24 mouse cellular contexts compared by ENCODE assay signal in genomic region chr1:193421820-193422219, GRCm38 (mm10). TPM values are rescaled to one million over a fixed set of nuclear protein-coding genes. Genes with fewer than 3 reads are reported as not detected.
DNase-seq lines count a peak whose midpoint lies in the region; ATAC-seq lines count a peak whose summit lies in the region.
"Had no signal": no experiment of that assay in that cellular context is flagged by ENCODE, and none has a peak within 500 bp of the region (broad histone marks: within the 10 kb centered on the region; RNA-seq: fewer than 3 reads in every experiment).

No protein-coding gene starts in this region.

- no peaks in the 10 kb centered on the region for H3K4me1 ChIP-seq in forebrain, embryonic 11.5 days (replicated peaks; ENCODE audit: control insufficient read depth, insufficient read depth, low read length)

- no peak overlapping the region for H3K27ac ChIP-seq in forebrain, embryonic 11.5 days (ENCODE audit: low read depth, low read length)
- H3K27ac ChIP-seq: forebrain, embryonic 12.5 days; forebrain, embryonic 15.5 days; heart, embryonic 15.5 days; hindbrain, embryonic 10.5 days; hindbrain, embryonic 13.5 days had no signal

- no peak overlapping the region for H3K9ac ChIP-seq in forebrain, embryonic 11.5 days (ENCODE audit: low read length)
- H3K9ac ChIP-seq: forebrain, embryonic 12.5 days; forebrain, embryonic 15.5 days; heart, embryonic 12.5 days; heart, embryonic 15.5 days; hindbrain, embryonic 13.5 days had no signal

- no peak overlapping the region for H3K4me2 ChIP-seq in forebrain, embryonic 11.5 days (ENCODE audit: low read depth, low read length, severe bottlenecking)
- H3K4me2 ChIP-seq: forebrain, embryonic 12.5 days; forebrain, embryonic 15.5 days; heart, embryonic 12.5 days; heart, embryonic 15.5 days; hindbrain, embryonic 13.5 days had no signal

- H3K9me3 ChIP-seq in forebrain, embryonic 11.5 days (ENCODE audit: control insufficient read depth, low read length) = no peaks in the 10 kb centered on the region
- H3K9me3 ChIP-seq: forebrain, embryonic 12.5 days; forebrain, embryonic 15.5 days; heart, embryonic 12.5 days; heart, embryonic 15.5 days; hindbrain, embryonic 10.5 days; hindbrain, embryonic 13.5 days had no signal

- peaks cover 2% of the 10 kb centered on the region; the same call in 1 of the 2 replicates for H3K27me3 ChIP-seq in forebrain, embryonic 11.5 days (ENCODE audit: control insufficient read depth, insufficient read depth, low read length)

- H3K36me3 ChIP-seq in forebrain, embryonic 11.5 days (ENCODE audit: control insufficient read depth, insufficient read depth, low read length) = no peaks in the 10 kb centered on the region
- H3K36me3 ChIP-seq: forebrain, embryonic 12.5 days; forebrain, embryonic 15.5 days; heart, embryonic 12.5 days; heart, embryonic 15.5 days; hindbrain, embryonic 10.5 days; hindbrain, embryonic 13.5 days had no signal

- 86% methylated on average over 1 of the region's 1 CpGs for WGBS in forebrain, embryonic 11.5 days

- ATAC-seq in inflammation-experienced regulatory T-cells, adult 6 months = peak; percentile 56
- no peak for ATAC-seq in erythroid progenitor cell, adult 5-6 weeks (replicated peaks; ENCODE audit: low FRiP score, poor library complexity, severe bottlenecking)
- no peak for ATAC-seq in forebrain, embryonic 11.5 days (replicated peaks; ENCODE audit: low FRiP score)
- ATAC-seq: forebrain, embryonic 15.5 days; hindbrain, embryonic 16.5 days; intestine, postnatal 0 days had no signal

- peak; percentile 16 for DNase-seq in CD4-positive, CD25-positive, alpha-beta regulatory T cell, adult 2 months (ENCODE audit: low read depth, low spot score)
- DNase-seq in CD8-positive naive resting alpha-beta T cell, adult 2 months (ENCODE audit: low read depth in 2 of 2, low spot score in 2 of 2) = peak; percentile 9 to 27
- DNase-seq in forebrain, embryonic 11.5 days (ENCODE audit: low spot score) = no peak
- DNase-seq in right cerebral cortex, postnatal 14 days = no peak
- DNase-seq: adrenal gland, adult 2 months; adrenal gland, postnatal 14 days; cerebellum, adult 11-12 months; cerebellum, adult 9-10 months; cerebellum, postnatal 14 days; gastrocnemius, postnatal 25 days; heart, adult 18-20 months; heart, postnatal 10 days; heart, postnatal 36 days had no signal

- no peak overlapping the region for H3K4me3 ChIP-seq in forebrain, embryonic 11.5 days (ENCODE audit: low read depth, low read length)
- H3K4me3 ChIP-seq: forebrain, embryonic 12.5 days; forebrain, embryonic 15.5 days; heart, embryonic 12.5 days; heart, embryonic 15.5 days; hindbrain, embryonic 10.5 days; hindbrain, embryonic 13.5 days had no signal

RNA-seq across cellular contexts. Expression of gene Camk1g, which starts 51.7 kb away (rescaled TPM):
- not detected for polyA plus RNA-seq in inflammation-experienced regulatory T-cells, adult 6 months (2017; shearing (Covaris generic))
- not detected in 2 replicates for total RNA-seq in erythroid progenitor cell, adult 5-6 weeks (2015; ENCODE audit: low replicate concordance)
- not detected in 2 replicates for total RNA-seq in erythroid progenitor cell, adult 5-6 weeks (2017; ENCODE audit: low replicate concordance)
- polyA plus RNA-seq in forebrain, embryonic 11.5 days (2014; fragmentation: Nextera tagmentation; extraction: Ambion mirVana) = 15.0 and 17.4 TPM in 2 replicates
- total RNA-seq: adrenal gland, adult 2 months; ES-E14 had no signal

Comparison
In these comparisons a context has a peak if more than half of its experiments do, and no peak if none do; other contexts are left out.
1. DNase-seq: peak in CD4-positive, CD25-positive, alpha-beta regulatory T cell, adult 2 months (single experiment) and CD8-positive naive resting alpha-beta T cell, adult 2 months (2 of 2); none in forebrain, embryonic 11.5 days (single experiment) and right cerebral cortex, postnatal 14 days (single experiment).
2. RNA of gene Camk1g, which starts 51.7 kb away (polyA plus RNA-seq): 15.0 to 17.4 TPM in forebrain, embryonic 11.5 days; not detected in inflammation-experienced regulatory T-cells, adult 6 months; every median in the first group is over 10 times any median in the second.